Mouse (Mus musculus): ENCODE results near the gene Car6.

Car6 gene

DNA sequence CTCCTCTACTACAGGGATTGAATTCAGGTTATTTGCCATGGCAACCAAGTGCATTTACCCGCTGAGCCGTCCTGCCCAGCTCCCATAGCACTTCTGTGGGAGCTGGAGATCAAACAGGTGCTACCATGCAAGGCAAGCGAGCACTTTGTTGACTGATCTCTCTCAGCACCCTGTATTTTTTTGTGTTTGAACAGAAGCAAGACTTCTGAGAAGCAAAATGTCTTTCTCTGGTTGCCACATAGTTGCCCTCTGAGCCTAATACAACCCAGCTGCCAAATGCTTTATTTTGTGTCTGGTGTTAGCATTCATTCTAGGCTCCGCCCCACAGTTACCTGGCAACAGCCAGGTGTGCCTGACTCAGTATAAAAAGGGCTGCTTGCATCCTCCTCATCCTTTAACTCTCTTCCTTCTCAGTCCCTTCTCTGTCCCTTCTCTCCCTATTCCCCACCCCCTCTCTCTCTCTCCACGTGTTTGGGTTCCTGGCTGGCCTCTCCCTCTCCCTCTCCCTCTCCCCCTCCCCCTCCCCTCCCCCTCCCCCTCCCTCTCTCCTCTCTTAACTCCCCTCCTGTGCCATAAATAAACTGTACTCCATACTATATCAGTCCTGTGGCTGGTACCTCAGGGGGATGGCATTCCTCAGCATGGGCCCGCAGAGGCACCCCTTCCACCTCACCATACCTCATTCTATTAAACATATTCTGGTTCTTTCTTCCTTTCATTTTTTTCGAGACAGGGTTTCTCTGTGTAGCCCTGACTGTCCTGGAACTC lies 27.6 kb upstream of the Car6 start:
- DNase-seq: no peak

DNA sequence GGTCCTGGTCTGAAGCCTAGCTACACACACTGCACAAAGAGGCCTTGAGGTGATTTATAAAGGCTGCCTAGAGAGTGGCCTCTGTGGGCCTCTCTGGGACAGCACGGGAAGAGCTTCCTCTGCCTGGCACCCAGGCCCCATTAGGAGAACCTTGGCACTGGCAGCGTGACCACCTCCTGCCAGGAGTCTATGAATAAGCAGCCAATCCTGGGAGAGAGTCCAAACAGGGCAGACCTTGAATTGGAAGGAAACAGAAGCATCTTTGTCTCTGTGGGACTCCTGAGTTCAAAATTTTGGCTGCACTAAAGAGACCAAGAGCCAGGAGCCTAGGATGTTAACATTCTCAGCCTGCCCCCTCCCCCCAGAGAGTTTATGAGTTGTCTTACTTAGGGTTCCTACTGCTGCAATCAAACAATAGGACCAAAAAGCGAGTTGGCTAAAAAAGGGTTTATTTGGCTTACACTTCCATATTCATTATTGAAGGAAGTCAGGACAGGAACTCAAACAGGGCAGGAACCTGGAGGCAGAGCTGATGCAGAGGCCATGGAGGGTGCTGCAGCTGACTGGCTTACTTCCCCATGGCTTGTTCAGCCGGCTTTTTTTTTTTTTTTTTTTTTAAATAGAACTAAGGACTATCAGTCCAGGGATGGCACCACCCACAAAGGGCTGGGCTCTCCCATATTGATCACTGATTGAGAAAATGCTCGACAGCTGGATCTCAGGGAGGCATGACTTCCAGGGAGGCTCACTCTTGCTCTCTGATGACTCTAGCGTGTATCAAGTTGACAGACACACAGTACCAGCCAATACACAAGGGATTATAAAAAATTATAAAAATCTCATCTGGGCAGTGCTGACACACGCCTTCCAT lies 25.9 kb upstream of the Car6 start:
- DNase-seq: peak; percentile 80 to 90

DNA sequence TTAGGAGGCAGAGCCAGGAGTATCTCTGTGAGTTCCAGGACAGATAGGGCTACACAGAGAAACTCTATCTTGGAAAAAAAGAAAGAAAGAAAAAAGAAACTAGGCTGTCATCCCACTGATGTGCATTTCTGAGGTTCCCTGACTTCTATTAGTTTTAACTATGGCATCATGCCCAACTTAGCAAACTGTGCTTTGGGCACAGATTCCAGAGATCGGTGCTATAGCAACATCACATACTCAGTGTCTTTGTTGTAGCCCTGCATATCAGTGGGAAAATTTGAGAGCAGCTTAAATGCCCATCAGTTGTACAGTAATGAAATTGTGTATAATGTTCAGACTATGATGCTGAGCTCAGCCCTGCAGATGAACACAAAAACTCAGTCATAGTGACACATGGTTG lies 24.6 kb upstream of the Car6 start:
- DNase-seq: no peak

DNA sequence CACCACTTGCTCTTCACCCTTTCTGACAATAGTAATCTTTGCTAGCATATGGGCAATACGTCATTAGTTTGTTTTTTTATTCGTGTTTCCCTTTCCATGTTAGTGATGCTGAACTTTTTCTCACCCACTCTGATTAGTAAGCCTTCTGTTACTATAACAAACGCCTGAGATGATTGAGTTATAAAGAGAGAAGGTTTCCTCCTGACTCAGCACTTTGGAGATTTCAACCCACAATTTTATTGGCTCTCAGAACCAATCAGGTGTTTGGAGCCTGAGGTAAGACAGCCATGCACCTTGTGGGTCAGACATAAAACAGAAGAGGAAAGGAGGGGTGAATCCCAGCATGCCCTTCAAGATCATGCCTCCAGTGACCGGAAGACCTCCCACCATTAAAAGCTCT lies 22.7 kb upstream of the Car6 start:
- no peak for DNase-seq

DNA sequence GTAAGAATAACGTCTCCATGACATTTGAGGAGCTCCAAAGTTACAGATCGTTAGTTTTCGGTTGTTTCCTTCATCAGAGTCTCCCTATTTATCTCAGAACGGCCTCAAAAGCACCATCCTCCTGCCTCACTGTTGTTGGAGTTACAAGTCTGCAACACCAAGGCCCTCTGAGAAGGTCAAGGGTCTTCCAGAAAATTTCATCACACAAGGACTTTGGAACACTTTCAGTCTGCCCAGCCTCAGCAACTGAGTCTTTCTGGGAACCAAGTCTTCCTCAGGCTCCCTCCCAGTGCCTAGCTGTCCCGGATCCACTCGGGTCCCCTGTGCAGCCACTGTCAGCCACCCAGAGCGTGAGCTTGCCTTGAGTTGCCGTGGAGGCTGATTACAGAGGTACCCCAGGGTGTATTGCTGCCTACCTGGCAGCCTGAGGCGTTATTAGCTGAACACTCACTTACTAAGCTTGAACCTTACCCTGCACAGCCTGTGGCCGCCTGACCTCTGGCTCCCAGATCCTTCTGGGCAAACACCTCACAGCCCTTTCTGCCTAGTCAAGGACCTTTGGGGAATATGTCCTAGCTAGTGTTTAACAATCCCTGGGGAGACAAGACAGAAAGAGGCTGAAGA lies 20.0 kb upstream of the Car6 start:
- DNase-seq: peak; percentile 71 to 90

DNA sequence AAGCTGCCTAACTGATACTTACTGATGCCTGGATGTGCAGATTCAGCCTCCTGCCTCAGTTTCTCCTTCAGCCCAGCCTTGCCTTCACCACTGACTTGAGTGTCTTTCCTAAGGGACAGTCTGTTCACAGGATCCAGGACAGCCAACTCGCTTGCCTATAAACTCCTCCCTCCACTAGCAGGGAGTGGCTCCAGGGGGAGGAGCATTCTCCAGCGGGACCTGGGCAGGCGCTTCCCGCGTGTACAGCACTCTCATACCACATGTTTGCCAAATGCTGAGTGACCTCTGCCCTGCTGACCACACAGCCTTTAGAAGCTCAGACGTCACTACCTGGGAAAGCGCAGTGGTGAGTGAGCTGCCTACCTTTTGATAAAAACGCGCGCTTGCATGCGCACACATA lies 19.5 kb upstream of the Car6 start:
- peak; percentile 86 to 94 for DNase-seq

DNA sequence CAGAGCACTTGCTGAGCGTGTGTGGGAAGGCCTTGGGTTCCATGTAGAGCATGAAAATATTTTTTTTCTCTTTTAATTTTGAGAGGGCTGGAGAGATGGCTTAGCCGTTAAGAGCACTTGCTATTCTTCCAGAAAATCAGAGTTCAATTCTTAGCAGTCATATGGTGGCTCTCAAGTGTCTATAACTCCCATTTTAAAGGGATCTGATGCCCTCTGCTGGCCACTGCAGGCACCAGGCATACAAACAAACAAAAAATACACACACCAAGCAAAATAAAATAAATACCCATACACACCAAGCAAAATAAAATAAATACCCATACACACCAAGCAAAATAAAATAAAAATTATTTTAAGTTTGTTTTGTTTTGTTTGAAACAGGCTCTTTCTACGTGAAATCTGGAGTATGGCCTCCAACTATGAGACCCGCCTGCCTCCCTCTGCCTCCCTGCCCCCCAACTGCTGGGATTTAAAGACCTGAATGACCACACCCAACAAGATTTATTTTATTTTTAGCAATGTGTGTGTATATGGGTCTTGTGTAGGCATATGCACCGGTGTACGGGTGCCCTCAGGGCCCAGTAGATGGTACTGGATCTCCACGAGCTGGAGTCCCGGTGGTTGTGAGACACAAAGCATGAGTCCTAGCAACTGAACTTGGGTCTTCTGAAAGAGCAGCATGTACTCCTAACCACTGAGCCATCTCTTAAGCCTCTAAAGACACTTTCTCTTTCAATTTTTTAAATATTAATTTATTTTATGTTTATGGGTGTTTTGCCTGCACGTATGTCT lies 18.6 kb upstream of the Car6 start:
- DNase-seq: peak; percentile 61 to 80

DNA sequence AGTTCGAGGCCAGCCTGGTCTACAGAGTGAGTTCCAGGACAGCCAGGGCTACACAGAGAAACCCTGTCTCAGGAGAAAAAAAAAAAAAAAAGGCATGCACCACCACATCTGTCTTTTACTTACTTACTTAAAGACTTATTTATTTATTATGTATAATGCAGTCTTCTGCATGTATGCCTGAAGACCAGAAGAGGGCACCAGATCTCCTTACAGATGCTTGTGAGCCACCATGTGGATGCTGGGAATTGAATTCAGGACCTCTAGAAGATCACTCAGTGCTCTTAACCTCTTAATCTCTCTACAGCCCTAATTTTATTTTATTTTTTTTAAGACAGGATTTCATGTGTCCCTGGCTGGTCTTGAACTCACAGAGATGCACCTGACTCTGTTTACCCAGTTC lies 16.8 kb upstream of the Car6 start:
- no peak for DNase-seq

DNA sequence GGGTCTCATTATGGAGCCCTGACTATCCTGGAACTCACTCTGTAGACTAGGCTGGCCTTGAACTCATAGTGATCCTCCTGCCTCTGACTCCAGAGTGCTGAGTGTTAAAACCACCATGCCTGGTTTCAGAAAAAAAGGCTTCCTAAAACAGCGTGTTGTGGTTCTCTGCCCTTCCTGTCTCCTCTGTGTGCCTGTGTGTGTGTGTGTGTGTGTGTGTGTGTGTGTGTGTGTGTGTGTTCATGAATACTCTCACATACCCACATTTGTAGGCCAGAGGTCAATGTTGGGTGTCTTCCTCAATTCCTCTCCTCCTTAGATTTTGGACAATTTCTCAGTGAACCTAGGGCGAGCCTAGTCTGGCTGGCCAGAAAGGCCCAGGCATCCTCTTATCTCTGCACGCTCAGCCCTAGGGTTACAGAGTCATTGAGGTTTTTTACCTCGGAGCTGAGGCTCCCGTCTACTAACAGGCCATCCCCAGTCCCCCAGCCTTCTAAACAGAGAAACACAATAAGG lies 16.0 kb upstream of the Car6 start:
- DNase-seq: no peak

DNA sequence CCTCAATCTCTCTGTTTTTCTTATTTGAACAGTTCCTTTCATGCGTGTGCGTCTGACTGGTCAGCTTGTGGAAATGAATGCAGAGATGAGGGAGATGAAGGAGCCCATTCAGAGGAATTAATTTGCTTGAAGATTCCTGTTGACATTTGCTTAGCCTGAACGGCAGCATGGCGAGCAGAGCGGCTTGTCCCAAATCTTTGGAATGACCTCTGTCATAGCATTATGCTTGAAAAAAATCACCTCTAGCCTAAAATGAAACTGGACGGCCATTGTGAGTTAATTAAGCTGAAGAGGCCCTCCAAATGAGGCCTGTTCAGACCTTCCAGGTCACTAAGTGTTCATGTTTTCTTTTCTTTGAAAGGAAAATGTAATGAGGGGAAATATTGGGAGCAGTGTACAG lies 15.3 kb upstream of the Car6 start:
- no peak for DNase-seq

DNA sequence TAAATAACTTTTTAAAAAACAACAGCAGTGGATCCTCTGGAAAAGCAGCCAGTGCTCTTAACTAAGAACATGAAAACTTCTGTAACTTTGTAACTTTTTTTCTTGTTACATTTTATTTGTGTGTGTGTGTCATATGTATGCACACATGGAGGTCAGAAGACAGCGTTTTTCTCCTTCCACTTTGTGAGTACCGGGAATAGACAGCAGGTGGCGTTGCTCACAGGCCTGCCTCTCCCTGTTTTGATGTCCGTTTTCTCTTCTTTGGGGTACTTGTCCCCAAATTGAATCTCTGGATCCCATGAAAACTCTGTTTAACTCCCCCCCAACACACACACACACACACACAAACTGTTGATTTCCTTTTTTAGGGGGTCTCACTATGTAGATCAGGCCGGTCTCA lies 12.8 kb upstream of the Car6 start:
- DNase-seq: no peak

DNA sequence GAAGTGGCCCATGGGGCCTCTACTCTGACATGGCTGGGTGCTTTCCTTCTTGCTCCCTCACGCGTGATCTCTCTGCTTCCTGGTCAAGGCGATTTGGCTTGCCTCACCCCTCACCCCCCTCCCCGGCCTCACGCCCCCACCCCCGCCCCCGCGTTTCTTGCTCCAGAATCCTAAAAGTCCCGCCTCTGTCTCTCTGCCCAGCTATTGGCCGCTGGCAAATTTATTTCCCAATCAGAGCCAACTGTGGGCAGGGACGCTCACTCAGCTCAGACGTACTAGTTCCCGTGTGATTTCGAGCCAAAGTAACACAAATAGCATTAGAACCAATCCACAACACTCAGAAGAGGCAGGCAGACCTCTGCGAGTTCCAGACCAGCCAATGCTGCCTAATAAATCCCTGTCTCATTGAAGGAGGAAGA lies 11.4 kb upstream of the Car6 start:
- DNase-seq: peak; percentile 47 to 78

DNA sequence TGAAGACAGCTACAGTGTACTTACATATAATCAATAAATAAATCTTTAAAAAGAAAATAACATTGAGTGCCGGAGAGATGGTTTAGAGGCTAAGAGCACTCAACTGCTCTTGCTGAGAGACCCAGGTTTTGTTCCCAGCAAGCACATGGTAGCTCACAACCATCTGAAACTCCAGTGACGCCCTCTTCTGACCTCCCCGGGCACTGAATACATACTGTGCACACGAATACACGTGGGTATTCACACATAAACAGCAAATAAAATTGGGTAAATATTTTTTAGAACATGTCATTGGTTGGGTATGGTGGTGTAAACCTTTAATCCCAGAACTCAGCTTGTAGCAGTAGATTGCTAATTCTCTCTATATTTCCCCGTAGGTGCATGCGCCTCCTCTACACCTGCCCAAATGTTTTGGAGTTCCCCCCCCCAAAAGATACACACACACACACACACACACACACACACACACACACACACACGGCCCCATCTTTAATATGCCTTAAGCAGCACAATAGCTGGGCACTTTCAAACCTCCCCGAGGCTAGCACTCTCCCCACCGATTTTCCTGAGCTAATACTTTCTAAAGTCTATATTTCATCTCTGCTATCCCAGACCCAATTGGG lies 10.9 kb upstream of the Car6 start:
- no peak for DNase-seq

DNA sequence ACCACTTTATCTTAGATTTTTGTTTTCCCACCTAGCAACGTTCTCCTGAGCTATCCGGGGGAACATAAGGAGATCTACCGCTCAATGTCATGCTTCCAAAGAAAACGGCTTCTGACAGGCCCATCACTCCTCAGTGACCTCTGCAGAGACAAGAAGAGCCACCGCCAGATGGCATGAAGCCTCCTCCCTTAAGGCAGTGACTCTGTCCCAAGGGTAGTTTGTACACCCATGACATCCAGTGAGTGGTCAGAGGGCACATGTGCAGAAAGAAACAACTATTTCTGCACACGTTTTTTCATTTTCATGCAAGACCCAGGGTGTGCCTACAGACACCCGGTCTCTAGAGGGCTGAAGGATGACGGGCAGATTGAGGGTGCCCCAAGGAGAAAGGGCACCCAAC lies 9.2 kb upstream of the Car6 start:
- no peak for DNase-seq

DNA sequence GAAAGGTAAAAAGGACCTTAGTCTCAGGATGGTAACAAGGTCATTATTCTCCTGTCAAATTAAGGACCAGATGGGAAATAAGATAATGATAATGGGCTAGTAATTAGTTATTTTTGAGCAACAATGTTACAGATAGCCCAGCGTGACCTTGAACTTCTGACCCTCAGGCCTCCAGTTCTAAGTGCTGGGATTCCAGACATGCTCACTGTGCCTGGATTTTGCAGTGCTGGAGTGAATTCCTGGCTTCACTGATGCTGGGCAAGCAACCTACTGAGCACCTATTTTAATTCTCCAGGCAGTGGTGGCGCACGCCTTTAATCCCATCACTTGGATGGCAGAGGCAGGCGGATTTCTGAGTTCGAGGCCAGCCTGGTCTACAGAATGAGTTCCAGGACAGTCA lies 8.6 kb upstream of the Car6 start:
- DNase-seq: no peak

DNA sequence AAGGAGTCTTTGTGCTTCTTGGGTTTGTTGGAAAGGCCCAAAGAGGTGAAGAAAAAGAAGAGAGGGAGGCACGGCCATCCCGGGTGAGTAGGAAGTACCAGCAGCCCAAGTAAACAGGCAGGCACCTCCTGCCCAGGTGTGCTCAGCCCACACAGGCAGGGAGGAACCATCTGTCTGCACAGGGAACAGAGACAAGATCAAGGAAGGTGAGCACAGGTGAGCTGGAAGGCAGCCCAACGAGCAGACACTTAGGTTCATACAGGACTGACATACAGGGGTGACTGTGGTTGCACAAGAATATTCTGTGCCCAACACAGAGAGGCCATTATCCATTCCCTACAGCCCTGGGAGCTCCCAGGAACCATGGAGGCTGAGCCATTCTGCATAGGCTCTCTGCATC lies 3.7 kb upstream of the Car6 start:
- no peak for DNase-seq

DNA sequence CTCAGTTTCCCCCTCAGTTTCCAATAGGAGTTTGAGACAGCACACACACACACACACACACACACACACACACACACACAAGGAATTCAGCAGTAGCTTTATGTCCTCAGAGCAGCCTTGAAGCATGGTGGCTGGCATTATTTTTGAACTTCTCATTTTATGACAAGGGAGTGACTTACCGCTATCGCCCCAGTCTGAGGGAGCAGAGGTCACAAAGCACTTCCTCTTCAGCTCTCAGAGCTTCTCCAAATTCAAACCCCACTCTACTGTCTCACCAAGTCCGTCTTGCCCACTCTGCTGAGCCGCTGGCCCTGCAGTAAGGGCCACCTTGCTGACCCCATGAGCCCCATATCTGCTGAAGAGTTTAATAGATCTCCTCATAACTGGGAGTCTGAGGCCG lies 1.6 kb upstream of the Car6 start:
- DNase-seq: no peak

DNA sequence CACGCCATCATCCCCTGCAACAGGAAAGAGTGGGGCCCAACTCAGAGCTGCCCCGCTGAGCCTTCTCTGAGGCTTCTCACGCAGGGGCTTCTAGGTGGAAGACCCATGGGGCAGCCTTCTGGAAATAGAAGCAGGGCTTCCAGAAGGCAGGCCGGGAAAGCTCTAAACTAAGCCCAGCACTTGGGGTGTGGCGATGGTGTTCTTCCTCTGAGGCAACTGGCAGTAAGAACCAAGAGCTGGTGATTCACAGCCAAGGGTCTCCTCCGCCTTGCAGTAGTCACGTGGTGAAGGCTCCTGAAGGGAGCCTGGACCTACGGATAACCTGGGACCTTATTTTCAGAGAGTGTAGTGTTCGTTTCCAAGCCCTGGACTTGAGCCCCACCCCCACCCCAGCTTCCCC lies 2.9 kb downstream of the Car6 start:
- DNase-seq: no peak

DNA sequence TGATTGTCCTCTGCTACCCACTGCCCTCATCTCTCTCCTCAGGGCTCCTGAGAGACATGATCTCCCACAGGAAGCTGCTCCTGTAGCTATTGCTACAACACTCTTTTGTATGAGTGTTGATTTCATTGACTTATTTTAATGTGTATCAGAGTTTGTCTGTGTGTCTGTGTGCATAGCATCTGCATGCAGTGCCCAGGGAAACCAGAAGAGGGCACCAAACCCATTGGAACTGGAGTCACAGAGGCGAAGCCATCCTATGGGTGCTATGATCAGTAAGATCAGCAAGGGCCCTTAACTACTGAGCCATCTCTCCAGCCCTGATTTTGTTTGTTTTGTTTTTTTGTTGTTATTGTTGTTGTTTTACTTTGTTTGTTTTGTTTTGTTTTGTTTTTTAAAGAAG lies 7.2 kb downstream of the Car6 start:
- DNase-seq: peak in 1 of 2 experiments; percentile 75

DNA sequence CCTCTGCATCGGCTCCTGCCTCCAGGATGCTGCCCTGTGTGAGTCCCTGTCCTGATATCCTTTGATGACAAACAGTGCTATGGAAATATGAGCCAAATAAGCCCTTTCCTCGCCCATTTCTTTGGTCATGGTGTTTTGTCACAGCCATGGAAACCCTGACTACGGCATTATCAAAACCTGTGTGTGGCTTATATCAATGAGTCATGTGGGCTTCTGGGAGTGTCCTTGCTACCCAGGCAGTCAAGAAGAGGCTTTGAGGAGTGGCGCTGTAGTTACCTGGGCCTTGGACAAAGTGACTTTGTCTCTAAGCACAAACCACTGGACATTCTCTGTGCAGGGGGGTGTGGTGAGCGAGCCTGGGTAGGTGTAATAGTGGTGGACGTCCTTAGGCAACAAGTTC lies 8.9 kb downstream of the Car6 start:
- DNase-seq: no peak

DNA sequence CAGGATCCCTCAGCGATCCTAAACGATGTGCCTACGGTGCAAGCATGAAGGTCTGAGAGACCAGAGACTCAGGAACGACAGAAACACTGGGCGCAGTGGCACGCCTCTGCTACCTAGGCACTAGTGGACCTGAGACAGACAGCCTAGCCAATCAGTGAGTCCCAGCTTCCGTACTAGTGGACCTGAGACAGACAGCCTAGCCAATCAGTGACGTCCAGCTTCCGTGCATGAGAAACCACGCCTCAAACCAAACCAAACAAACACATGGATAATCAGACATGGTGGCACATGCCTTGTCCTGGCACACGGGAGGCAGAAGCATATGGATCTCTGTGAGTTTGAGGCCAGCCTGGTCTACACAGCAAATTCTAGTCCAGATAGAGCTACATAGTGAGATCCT lies 12.9 kb downstream of the Car6 start:
- no peak for DNase-seq

DNA sequence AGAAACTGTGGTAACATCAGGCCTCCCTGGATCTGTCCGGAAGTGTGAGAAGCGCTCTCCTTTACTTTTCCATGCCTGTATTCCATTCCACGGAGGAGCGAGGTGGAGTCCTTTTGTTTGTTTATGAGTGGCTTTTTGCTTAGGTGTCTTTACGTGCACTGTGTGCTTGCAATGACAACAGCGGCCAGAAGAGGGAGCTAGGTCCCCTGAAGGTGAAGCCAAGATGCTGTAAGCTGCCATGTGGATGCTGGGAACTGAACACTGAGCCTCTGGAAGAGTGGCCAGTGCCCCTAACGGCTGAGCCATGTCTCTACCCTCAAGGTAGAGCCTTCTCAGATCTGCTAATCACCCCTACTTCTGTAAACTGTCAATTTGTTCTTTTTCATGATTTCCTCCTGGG lies 19.8 kb downstream of the Car6 start:
- no peak for DNase-seq

All from kidney, postnatal 25 days (tissue).